Mouse (Mus musculus) small intestine, adult 2 months (tissue): ENCODE results near the gene Tspan33. TPM values are rescaled to one million over a fixed set of nuclear protein-coding genes. Genes with fewer than 3 reads are reported as not detected.

ENCODE experiments used
- H3K27ac ChIP-seq: fragments of 200-500 bp; 2 replicates; pipeline ENCODE4 v1.5.1; 2012; ENCODE audit warnings: low read depth, low read length, control low read depth, inconsistent platforms; ENCODE audit not compliant: insufficient read depth
- H3K27me3 ChIP-seq: fragments of 200-500 bp; 2 replicates; pipeline ENCODE4 v1.6.1; 2012; ENCODE audit warnings: mild to moderate bottlenecking, moderate library complexity, low read length, inconsistent platforms; ENCODE audit not compliant: control insufficient read depth, insufficient read depth
- H3K36me3 ChIP-seq: fragments of 200-500 bp; 2 replicates; pipeline ENCODE4 v1.6.1; 2012; ENCODE audit warnings: mild to moderate bottlenecking, low read length, control low read depth, inconsistent platforms; ENCODE audit not compliant: control insufficient read depth, insufficient read depth
- H3K4me1 ChIP-seq: fragments of 200-500 bp; 2 replicates; pipeline ENCODE4 v1.6.1; 2012; ENCODE audit warnings: low read length, inconsistent platforms, mixed read lengths; ENCODE audit not compliant: control insufficient read depth, insufficient read depth, insufficient read length
- H3K4me3 ChIP-seq: fragments of 200-500 bp; 2 replicates; pipeline ENCODE4 v1.5.1; 2012; ENCODE audit warnings: low read depth, mild to moderate bottlenecking, control low read depth, inconsistent platforms, low read length, moderate library complexity
- CTCF ChIP-seq: fragments of 200-500 bp; IDR thresholded peaks from 2 replicates; pipeline ENCODE4 v1.5.1; 2012; ENCODE audit warnings: low read depth, mild to moderate bottlenecking, control low read depth, inconsistent platforms, low read length, moderate library complexity, mixed read lengths; ENCODE audit not compliant: insufficient replicate concordance, insufficient read length; ENCODE audit errors: extremely low read depth
- POLR2A ChIP-seq: fragments of 200-500 bp; IDR thresholded peaks from 2 replicates; pipeline ENCODE4 v1.6.1; 2012; ENCODE audit warnings: low read depth, mild to moderate bottlenecking, control low read depth, inconsistent platforms, low read length, moderate library complexity
- WGBS: fragments of 180-500 bp; shearing (Covaris S2); methylation state at CpG from one replicate; pipeline ENCODE4 v1.1.7; 2018; 5-methylcytosine and 5-hydroxymethylcytosine counted together
- polyA plus RNA-seq: library from polyadenylated mRNA; depleted of rRNA; stranded (reverse); fragments of >200 nt; gene quantifications from 2 replicates; pipeline ENCODE4 v1.2.3, GENCODE M21; 2012

Gene Tspan33
- polyA plus RNA-seq, 1 experiment, result 1.8 TPM

DNA sequence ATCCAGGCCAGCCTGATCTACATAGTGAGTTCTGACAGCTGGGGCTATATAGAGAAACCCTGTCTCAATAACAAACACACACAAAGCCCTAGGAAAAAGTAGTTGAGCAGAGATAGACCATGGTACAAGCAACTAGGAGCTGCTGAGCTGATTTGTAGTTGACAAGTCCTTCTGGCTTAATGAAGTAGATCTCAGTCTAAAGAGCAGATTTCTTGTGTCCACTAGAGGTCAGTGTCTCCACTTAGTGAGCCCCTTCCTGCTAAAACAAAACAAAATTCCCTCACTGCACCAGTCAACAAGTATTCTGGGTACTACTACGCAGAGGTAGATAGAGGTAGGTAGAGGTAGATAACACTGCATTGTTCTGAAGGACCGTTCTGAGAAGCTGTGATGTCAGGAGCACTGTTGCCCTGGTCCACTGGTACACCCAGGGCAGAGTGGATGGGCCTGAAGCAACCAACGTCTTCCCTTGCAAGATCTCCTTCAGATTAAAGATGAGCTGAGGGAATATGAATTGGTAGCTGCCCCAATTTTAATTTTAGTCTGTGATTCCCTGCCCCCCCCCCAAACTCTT lies 18.1 kb downstream of the Tspan33 start:
- TF ChIP-seq POLR2A, result no peak
- 0 out of 2 replicates have a peak, but pooled peaks have one; percentile 18 for TF ChIP-seq CTCF
- H3K4me3 ChIP-seq, result no peak overlapping the region
- no peaks in the 10 kb centered on the region for H3K36me3 ChIP-seq
- H3K4me1 ChIP-seq, result no peaks in the 10 kb centered on the region
- WGBS, result 41% methylated on average over 3 of the region's 3 CpGs
- no peak overlapping the region for H3K27ac ChIP-seq
- H3K27me3 ChIP-seq, result no peaks in the 10 kb centered on the region

- WGBS, result 23% methylated on average over 10 of the region's 10 CpGs
- no peaks in the 10 kb centered on the region for H3K36me3 ChIP-seq
- H3K27me3 ChIP-seq, result no peaks in the 10 kb centered on the region
- H3K27ac ChIP-seq, result no peak overlapping the region
- no peak overlapping the region for H3K4me3 ChIP-seq
- TF ChIP-seq CTCF (no peak), POLR2A (no peak)
- no peaks in the 10 kb centered on the region for H3K4me1 ChIP-seq
Observed at GRCm38 (mm10) chr6:29716624-29717365, 22.8 kb downstream of the Tspan33 start.

- 78% methylated on average over 10 of the region's 10 CpGs for WGBS
- Histone ChIP-seq H3K27ac (no peak overlapping the region), H3K27me3 (no peaks in the 10 kb centered on the region), H3K4me1 (no peaks in the 10 kb centered on the region), H3K36me3 (no peaks in the 10 kb centered on the region), H3K4me3 (no peak overlapping the region)
- no peak for TF ChIP-seq POLR2A
- no peak for TF ChIP-seq CTCF
Observed at GRCm38 (mm10) chr6:29717541-29717940, 23.5 kb downstream of the Tspan33 start.

DNA sequence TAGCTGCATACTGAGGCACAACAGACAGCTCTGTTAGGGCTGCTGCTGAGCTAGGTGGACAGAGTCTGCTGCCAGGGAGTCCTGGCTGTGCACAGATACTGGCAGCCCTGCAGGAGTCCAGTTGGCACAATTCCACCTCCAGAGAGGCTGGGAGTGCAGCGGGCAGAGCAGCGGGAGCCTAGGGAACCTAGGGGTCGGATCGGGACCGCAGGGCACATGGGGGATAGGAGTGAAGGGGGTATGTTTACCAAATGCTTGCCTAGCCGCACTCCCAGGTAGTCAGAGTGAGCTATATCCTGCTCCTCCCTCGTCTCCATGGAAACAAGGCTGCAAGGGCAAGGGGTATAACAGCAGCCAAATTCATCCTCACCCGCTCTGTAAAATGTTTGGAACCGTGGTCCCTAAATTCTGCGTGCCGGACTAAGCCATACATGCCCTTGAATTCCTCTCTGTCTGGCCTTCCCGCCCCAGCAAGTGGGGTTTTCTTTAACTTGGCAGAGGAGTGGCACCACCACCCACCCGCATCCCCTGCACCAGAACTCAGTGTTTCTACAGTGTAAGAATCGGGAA lies 24.0 kb downstream of the Tspan33 start:
- 62% methylated on average over 14 of the region's 14 CpGs for WGBS
- no peak for TF ChIP-seq CTCF
- TF ChIP-seq POLR2A, result no peak
- H3K36me3 ChIP-seq, result no peaks in the 10 kb centered on the region
- no peak overlapping the region for H3K27ac ChIP-seq
- no peaks in the 10 kb centered on the region for H3K27me3 ChIP-seq
- H3K4me3 ChIP-seq, result no peak overlapping the region
- H3K4me1 ChIP-seq, result no peaks in the 10 kb centered on the region

GRCm38 (mm10) chr6:29718894-29719329 lies 24.9 kb downstream of the Tspan33 start:
- no peak for TF ChIP-seq CTCF
- no peak for TF ChIP-seq POLR2A
- Histone ChIP-seq H3K27me3 (no peaks in the 10 kb centered on the region), H3K36me3 (no peaks in the 10 kb centered on the region), H3K4me1 (no peaks in the 10 kb centered on the region), H3K4me3 (peak overlapping the region; percentile 18), H3K27ac (no peak overlapping the region)
- 53% methylated on average over 15 of the region's 15 CpGs for WGBS

DNA sequence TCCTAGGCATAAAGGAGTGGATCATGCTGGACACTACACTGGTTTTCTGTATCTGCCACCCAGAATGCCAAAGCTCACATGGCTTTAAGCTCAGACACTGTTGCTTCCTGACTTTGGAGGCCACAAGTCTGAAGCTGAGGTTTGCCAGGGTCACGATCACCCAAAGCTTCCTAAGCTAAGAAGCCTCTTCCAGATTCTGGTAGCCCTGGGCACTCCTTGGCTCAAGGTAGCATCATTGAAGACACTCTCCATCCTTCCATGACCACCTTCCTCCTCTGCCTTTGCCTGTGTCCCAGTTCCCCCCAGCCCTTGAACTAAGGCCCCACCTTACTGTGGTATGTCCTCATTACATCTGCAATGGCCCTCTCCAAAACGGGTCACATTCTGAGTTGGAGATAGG lies 27.9 kb downstream of the Tspan33 start:
- H3K4me3 ChIP-seq, result no peak overlapping the region
- 61% methylated on average over 2 of the region's 2 CpGs for WGBS
- no peaks in the 10 kb centered on the region for H3K36me3 ChIP-seq
- H3K27me3 ChIP-seq, result no peaks in the 10 kb centered on the region
- no peak overlapping the region for H3K27ac ChIP-seq
- TF ChIP-seq POLR2A, result no peak
- no peaks in the 10 kb centered on the region for H3K4me1 ChIP-seq

GRCm38 (mm10) chr6:29726576-29727200 lies 32.7 kb downstream of the Tspan33 start:
- Histone ChIP-seq H3K36me3 (no peaks in the 10 kb centered on the region), H3K27ac (no peak overlapping the region), H3K27me3 (no peaks in the 10 kb centered on the region), H3K4me1 (no peaks in the 10 kb centered on the region), H3K4me3 (no peak overlapping the region)
- TF ChIP-seq CTCF, result no peak
- TF ChIP-seq POLR2A, result no peak
- WGBS, result 11% methylated on average over 1 of the region's 1 CpGs
